Mouse (Mus musculus): ENCODE data around the gene Syt8.

The Syt8 gene

GRCm38 (mm10) chr7:142431106-142431505, 3.5 kb upstream of the Syt8 start:
- no peak for TF ChIP-seq GATA4 (IDR thresholded peaks at IDR 0.05; ENCODE audit: insufficient replicate concordance, low read length)

GRCm38 (mm10) chr7:142433623-142434022, 1.0 kb upstream of the Syt8 start:
- TF ChIP-seq GATA4 (IDR thresholded peaks at IDR 0.05; ENCODE audit: insufficient replicate concordance, low read length): no peak

GRCm38 (mm10) chr7:142435524-142435923, 874 bp downstream of the Syt8 start:
- TF ChIP-seq GATA4 (IDR thresholded peaks at IDR 0.05; ENCODE audit: insufficient replicate concordance, low read length): no peak

- no peak for TF ChIP-seq GATA4 (IDR thresholded peaks at IDR 0.05; ENCODE audit: insufficient replicate concordance, low read length)
Observed at GRCm38 (mm10) chr7:142437324-142437723, 2.7 kb downstream of the Syt8 start.

- TF ChIP-seq GATA4 (IDR thresholded peaks at IDR 0.05; ENCODE audit: insufficient replicate concordance, low read length): no peak
Observed at GRCm38 (mm10) chr7:142439966-142440365, 5.3 kb downstream of the Syt8 start.

GRCm38 (mm10) chr7:142440657-142441114, 6.0 kb downstream of the Syt8 start:
- no peak for TF ChIP-seq GATA4 (IDR thresholded peaks at IDR 0.05; ENCODE audit: insufficient replicate concordance, low read length)

- no peak for TF ChIP-seq GATA4 (IDR thresholded peaks at IDR 0.05; ENCODE audit: insufficient replicate concordance, low read length)
Observed at GRCm38 (mm10) chr7:142441585-142441984, 6.9 kb downstream of the Syt8 start, which contains the start of gene Tnni2. Gene Tnni2, plus strand, starts transcription at chr7:142441808.

- TF ChIP-seq GATA4 (IDR thresholded peaks at IDR 0.05; ENCODE audit: insufficient replicate concordance, low read length): no peak
Observed at GRCm38 (mm10) chr7:142442081-142442907, 7.6 kb downstream of the Syt8 start.

GRCm38 (mm10) chr7:142442908-142443420, 8.3 kb downstream of the Syt8 start:
- TF ChIP-seq GATA4 (IDR thresholded peaks at IDR 0.05; ENCODE audit: insufficient replicate concordance, low read length): no peak

GRCm38 (mm10) chr7:142443474-142443873, 8.8 kb downstream of the Syt8 start:
- no peak for TF ChIP-seq GATA4 (IDR thresholded peaks at IDR 0.05; ENCODE audit: insufficient replicate concordance, low read length)

- TF ChIP-seq GATA4 (IDR thresholded peaks at IDR 0.05; ENCODE audit: insufficient replicate concordance, low read length): no peak
Observed at GRCm38 (mm10) chr7:142444171-142444570, 9.5 kb downstream of the Syt8 start.

- TF ChIP-seq GATA4 (IDR thresholded peaks at IDR 0.05; ENCODE audit: insufficient replicate concordance, low read length): no peak
Observed at GRCm38 (mm10) chr7:142445324-142445723, 10.7 kb downstream of the Syt8 start.

- TF ChIP-seq GATA4 (IDR thresholded peaks at IDR 0.05; ENCODE audit: insufficient replicate concordance, low read length): no peak
Observed at GRCm38 (mm10) chr7:142446264-142446663, 11.6 kb downstream of the Syt8 start.

- TF ChIP-seq GATA4 (IDR thresholded peaks at IDR 0.05; ENCODE audit: insufficient replicate concordance, low read length): no peak
Observed at GRCm38 (mm10) chr7:142449038-142449617, 14.5 kb downstream of the Syt8 start.

- TF ChIP-seq GATA4 (IDR thresholded peaks at IDR 0.05; ENCODE audit: insufficient replicate concordance, low read length): no peak
Observed at GRCm38 (mm10) chr7:142454706-142455105, 20.1 kb downstream of the Syt8 start.

GRCm38 (mm10) chr7:142455251-142455650, 20.6 kb downstream of the Syt8 start:
- TF ChIP-seq GATA4 (IDR thresholded peaks at IDR 0.05; ENCODE audit: insufficient replicate concordance, low read length): no peak

Measured in liver, adult (tissue).